Mouse (Mus musculus): ENCODE measurements at regions not wholly inside any gene's neighbourhood (a gene's known extent, or its start where the extent isn't known, plus 50 kb on each side); places are given as distances from the start of the nearest gene placed in this dataset.

DNA sequence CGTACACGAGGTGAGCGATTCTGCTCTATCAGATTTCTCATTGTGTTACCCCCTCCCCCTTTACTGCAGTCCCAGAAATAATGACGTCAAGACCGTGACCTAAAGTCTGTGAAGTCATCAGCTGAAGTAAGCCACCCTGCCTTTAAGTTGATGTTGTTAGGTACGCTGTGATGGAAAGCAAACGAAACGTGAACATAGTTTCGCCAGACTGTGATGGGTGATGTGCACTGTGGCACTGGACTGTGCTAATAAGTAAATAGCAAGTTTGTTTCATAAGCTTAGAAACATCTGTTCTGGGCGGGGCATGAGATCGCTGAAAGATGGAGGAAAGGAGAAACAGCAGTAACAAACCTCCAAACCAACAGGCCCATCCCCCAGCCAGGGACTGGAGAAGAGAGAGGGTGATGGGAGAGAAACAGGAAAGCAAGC lies 64.0 kb upstream of the Rap1b start:
- peaks cover 4% of the 10 kb centered on the region for H3K4me1 ChIP-seq (ENCODE audit: control insufficient read depth, insufficient read depth, low read length)
- H3K9me3 ChIP-seq (replicated peaks; ENCODE audit: control insufficient read depth, low read length) = no peaks in the 10 kb centered on the region
- ATAC-seq (ENCODE audit: insufficient read depth, low FRiP score) = no peak
- H3K9ac ChIP-seq (ENCODE audit: low read length) = no peak overlapping the region
- no peak overlapping the region for H3K4me3 ChIP-seq (replicated peaks; ENCODE audit: low read length)
- no peak overlapping the region for H3K4me2 ChIP-seq (ENCODE audit: low read depth, low read length)
- H3K27ac ChIP-seq (ENCODE audit: low read length) = no peak overlapping the region
- H3K36me3 ChIP-seq (ENCODE audit: control insufficient read depth, insufficient read depth, low read length) = no peaks in the 10 kb centered on the region
- 55% methylated on average over 11 of the region's 11 CpGs for WGBS
- no peaks in the 10 kb centered on the region for H3K27me3 ChIP-seq (ENCODE audit: control insufficient read depth, insufficient read depth, low read length)

DNA sequence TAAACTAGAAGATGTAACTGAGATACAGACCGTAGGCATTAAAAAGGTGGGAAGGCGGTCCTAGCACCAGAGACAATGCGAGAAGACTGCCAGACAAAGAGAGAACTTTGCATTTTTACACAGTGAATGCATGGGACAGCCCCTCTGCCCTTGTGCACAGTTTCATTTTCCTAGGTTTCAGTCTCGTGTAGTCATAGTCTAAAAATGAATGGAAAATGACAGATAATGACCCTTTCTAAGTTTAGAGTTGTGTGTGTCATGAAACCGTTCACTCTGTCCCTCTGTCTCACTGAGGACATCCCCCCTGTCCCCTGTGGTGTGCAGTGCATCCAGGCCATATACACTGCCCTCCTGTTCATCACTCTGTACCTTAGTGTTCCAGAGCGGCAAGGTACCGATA lies 64.6 kb upstream of the Rap1b start:
- Histone ChIP-seq H3K27me3 (ENCODE audit: control insufficient read depth, insufficient read depth, low read length) (no peaks in the 10 kb centered on the region), H3K27ac (ENCODE audit: low read length) (no peak overlapping the region), H3K9me3 (replicated peaks; ENCODE audit: control insufficient read depth, low read length) (no peaks in the 10 kb centered on the region), H3K36me3 (ENCODE audit: control insufficient read depth, insufficient read depth, low read length) (no peaks in the 10 kb centered on the region), H3K4me2 (ENCODE audit: low read depth, low read length) (no peak overlapping the region), H3K4me1 (ENCODE audit: control insufficient read depth, insufficient read depth, low read length) (peaks cover 4% of the 10 kb centered on the region), H3K9ac (ENCODE audit: low read length) (no peak overlapping the region), H3K4me3 (replicated peaks; ENCODE audit: low read length) (no peak overlapping the region)
- 79% methylated on average over 7 of the region's 7 CpGs for WGBS
- ATAC-seq (ENCODE audit: insufficient read depth, low FRiP score) = no peak

DNA sequence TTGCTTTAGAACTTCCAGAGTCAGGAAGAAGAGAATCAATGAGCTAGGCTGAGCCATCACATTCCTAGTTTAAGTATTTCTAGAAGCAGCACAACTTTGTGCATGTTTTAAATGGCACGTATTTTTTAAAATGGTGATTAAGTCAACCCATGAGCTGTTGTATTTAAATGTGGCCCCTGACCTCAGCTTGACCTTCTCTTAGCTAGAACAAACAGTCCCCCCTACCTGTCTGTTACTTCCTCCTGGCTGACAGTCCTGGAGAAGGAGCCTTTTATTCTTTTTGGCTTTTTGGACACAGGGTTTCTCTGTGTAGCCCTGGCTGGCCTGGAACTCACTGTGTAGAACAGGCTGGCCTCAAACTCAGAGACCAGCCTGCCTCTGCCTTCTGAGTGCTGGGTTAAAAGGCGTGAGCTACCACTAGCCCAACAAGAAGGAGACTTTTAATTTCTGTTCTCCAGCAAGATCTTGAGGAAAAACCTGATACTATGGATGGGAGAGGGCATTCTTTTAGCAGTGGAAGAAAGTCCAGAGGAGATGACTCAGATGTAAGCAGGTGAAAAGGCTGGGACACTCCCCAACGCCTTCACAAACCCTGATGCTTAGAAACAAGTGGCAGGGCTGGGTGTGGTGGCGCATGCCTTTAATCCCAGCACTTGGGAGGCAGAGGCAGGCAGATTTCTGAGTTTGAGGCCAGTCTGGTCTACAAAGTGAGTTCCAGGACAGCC lies 69.3 kb upstream of the Rap1b start:
- H3K4me3 ChIP-seq (replicated peaks; ENCODE audit: low read length) = no peak overlapping the region
- no peaks in the 10 kb centered on the region for H3K4me1 ChIP-seq (ENCODE audit: control insufficient read depth, insufficient read depth, low read length)
- H3K27me3 ChIP-seq (ENCODE audit: control insufficient read depth, insufficient read depth, low read length) = no peaks in the 10 kb centered on the region
- ATAC-seq (ENCODE audit: insufficient read depth, low FRiP score) = no peak
- no peaks in the 10 kb centered on the region for H3K36me3 ChIP-seq (ENCODE audit: control insufficient read depth, insufficient read depth, low read length)
- no peak overlapping the region for H3K27ac ChIP-seq (ENCODE audit: low read length)
- 78% methylated on average over 4 of the region's 4 CpGs for WGBS
- H3K9ac ChIP-seq (ENCODE audit: low read length) = no peak overlapping the region
- no peak overlapping the region for H3K4me2 ChIP-seq (ENCODE audit: low read depth, low read length)
- no peaks in the 10 kb centered on the region for H3K9me3 ChIP-seq (replicated peaks; ENCODE audit: control insufficient read depth, low read length)

DNA sequence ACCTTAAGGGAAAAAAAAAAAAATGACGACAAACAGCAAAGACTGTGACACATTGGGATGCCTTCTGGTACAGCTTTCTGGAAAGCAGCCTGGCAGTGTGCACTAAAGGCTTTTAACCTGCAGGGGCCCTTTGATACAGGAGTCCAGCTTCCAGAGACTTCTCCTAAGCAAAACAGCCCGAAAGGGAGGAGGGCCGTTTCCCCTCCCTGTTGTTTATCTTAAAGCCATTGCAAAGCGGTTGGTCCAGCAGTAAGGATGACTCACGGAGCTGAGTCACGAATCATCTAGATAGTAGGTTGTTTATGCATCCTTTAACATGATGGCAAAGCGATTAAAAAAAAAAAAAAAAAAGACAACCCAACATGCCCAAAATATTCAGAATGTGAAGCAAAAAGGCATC lies 70.4 kb upstream of the Rap1b start:
- H3K4me3 ChIP-seq (replicated peaks; ENCODE audit: low read length) = no peak overlapping the region
- H3K27me3 ChIP-seq (ENCODE audit: control insufficient read depth, insufficient read depth, low read length) = no peaks in the 10 kb centered on the region
- no peaks in the 10 kb centered on the region for H3K9me3 ChIP-seq (replicated peaks; ENCODE audit: control insufficient read depth, low read length)
- no peaks in the 10 kb centered on the region for H3K36me3 ChIP-seq (ENCODE audit: control insufficient read depth, insufficient read depth, low read length)
- ATAC-seq (ENCODE audit: insufficient read depth, low FRiP score) = no peak
- H3K27ac ChIP-seq (ENCODE audit: low read length) = no peak overlapping the region
- no peak overlapping the region for H3K9ac ChIP-seq (ENCODE audit: low read length)
- no peak overlapping the region for H3K4me2 ChIP-seq (ENCODE audit: low read depth, low read length)
- H3K4me1 ChIP-seq (ENCODE audit: control insufficient read depth, insufficient read depth, low read length) = no peaks in the 10 kb centered on the region
- 24% methylated on average over 7 of the region's 7 CpGs for WGBS

DNA sequence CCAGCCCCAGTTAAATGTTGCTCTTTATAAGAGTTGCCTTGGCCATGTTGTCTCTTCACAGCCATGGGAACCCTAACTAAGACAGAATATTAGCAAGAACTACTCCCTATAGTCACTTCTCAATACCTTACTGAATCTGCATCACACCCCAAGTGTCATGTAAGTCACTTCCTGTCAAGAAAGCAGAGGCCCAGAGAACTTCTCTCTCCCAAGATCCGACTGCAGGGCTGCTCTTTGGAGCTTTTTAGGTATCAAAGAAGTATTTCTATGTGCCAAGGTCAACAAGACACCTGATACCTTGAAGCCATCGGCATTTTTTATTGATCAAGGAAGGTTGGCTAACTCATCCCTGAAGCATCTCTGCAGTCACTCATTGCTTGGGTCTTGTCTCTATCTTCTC lies 72.0 kb upstream of the Rap1b start:
- no peaks in the 10 kb centered on the region for H3K9me3 ChIP-seq (replicated peaks; ENCODE audit: control insufficient read depth, low read length)
- 73% methylated on average over 2 of the region's 2 CpGs for WGBS
- no peak overlapping the region for H3K4me3 ChIP-seq (replicated peaks; ENCODE audit: low read length)
- no peak overlapping the region for H3K4me2 ChIP-seq (ENCODE audit: low read depth, low read length)
- no peak overlapping the region for H3K9ac ChIP-seq (ENCODE audit: low read length)
- no peak overlapping the region for H3K27ac ChIP-seq (ENCODE audit: low read length)
- no peaks in the 10 kb centered on the region for H3K27me3 ChIP-seq (ENCODE audit: control insufficient read depth, insufficient read depth, low read length)
- H3K4me1 ChIP-seq (ENCODE audit: control insufficient read depth, insufficient read depth, low read length) = no peaks in the 10 kb centered on the region
- H3K36me3 ChIP-seq (ENCODE audit: control insufficient read depth, insufficient read depth, low read length) = no peaks in the 10 kb centered on the region
- ATAC-seq (ENCODE audit: insufficient read depth, low FRiP score) = no peak

DNA sequence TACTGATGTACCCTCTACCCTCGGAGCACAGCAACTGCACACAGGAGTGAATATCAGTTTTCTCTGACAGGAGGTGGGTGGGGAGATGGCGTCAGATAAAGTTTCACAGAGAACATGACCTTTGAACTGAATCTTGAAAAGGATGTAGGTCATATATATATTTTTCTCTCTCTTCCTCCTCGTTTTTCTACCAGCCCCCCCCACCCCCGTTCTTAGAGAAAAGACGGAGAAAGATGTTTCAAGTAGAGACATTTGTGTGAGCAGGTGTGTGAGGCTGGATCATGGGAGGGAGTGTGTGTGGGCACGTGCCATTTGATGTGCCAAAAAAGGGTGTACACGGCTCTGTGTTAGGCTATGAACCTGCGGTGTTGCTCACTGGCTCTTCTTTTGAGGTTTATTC lies 72.8 kb upstream of the Rap1b start:
- Histone ChIP-seq H3K27ac (ENCODE audit: low read length) (no peak overlapping the region), H3K36me3 (ENCODE audit: control insufficient read depth, insufficient read depth, low read length) (no peaks in the 10 kb centered on the region), H3K4me2 (ENCODE audit: low read depth, low read length) (no peak overlapping the region), H3K9me3 (replicated peaks; ENCODE audit: control insufficient read depth, low read length) (no peaks in the 10 kb centered on the region), H3K4me3 (replicated peaks; ENCODE audit: low read length) (no peak overlapping the region), H3K27me3 (ENCODE audit: control insufficient read depth, insufficient read depth, low read length) (no peaks in the 10 kb centered on the region), H3K4me1 (ENCODE audit: control insufficient read depth, insufficient read depth, low read length) (no peaks in the 10 kb centered on the region), H3K9ac (ENCODE audit: low read length) (no peak overlapping the region)
- WGBS = 62% methylated on average over 8 of the region's 8 CpGs
- ATAC-seq (ENCODE audit: insufficient read depth, low FRiP score) = no peak

DNA sequence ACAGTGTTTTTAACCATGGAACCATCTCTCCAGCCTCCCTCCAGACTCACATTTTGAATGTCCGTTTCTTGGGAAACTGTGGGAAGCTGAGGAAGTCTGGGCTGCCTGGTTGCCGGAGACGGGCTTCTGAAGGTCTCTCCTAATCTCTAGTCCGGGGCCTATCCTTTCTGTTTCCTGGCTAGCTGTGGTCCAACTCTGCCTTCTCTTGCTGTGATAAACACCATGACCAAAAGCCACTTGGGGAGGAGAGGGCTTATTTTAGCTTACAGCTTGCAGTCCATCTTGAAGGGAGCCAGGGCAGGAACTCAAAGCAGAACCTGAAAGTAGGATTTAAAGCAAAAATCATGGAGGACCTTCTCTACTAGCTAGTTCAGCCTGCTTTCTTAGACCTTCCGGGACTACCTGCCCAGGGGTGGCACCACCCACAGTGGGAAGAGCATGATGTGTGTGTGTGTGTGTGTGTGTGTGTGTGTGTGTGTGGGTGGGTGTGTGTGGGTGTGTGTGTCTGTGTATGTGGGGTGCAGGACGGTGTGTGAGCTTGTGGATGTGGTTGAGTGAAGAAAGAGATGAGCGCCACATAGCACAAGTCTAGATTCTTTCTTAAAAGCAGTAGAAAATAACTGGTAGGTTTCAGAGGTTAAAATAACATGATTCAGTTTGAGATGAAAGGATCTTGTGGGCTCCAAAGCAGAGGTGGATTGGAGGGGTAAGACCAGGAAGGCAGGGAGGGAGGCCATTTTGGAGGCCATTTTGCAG lies 73.5 kb upstream of the Rap1b start:
- no peaks in the 10 kb centered on the region for H3K9me3 ChIP-seq (replicated peaks; ENCODE audit: control insufficient read depth, low read length)
- WGBS = 88% methylated on average over 7 of the region's 7 CpGs
- H3K4me2 ChIP-seq (ENCODE audit: low read depth, low read length) = no peak overlapping the region

DNA sequence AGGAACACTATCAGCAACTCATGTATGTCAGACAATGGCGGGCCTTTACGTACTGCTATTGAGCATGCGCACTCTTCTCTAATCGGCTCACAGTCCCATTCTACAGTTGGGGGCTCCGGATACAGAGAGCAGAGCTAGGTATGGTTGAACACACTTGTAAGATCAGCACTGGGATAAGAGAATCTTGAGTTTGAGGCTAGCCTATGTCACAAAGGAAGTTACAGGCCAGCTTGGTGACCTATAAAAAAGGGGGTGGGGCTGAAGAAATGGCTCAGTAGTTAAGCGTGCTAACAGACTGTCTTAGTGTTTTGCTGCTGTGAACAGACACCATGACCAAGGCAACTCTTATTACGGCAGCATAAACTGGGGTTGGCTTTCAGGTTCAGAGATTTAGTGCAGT lies 79.4 kb upstream of the Rap1b start:
- ATAC-seq (ENCODE audit: insufficient read depth, low FRiP score) = no peak

More for the DNA sequence above, 73.5 kb upstream of the Rap1b start:
- H3K9ac ChIP-seq (ENCODE audit: low read length) = no peak overlapping the region
- no peaks in the 10 kb centered on the region for H3K36me3 ChIP-seq (ENCODE audit: control insufficient read depth, insufficient read depth, low read length)
- ATAC-seq (ENCODE audit: insufficient read depth, low FRiP score) = no peak
- no peak overlapping the region for H3K4me3 ChIP-seq (replicated peaks; ENCODE audit: low read length)
- no peaks in the 10 kb centered on the region for H3K4me1 ChIP-seq (ENCODE audit: control insufficient read depth, insufficient read depth, low read length)
- no peaks in the 10 kb centered on the region for H3K27me3 ChIP-seq (ENCODE audit: control insufficient read depth, insufficient read depth, low read length)
- no peak overlapping the region for H3K27ac ChIP-seq (ENCODE audit: low read length)

DNA sequence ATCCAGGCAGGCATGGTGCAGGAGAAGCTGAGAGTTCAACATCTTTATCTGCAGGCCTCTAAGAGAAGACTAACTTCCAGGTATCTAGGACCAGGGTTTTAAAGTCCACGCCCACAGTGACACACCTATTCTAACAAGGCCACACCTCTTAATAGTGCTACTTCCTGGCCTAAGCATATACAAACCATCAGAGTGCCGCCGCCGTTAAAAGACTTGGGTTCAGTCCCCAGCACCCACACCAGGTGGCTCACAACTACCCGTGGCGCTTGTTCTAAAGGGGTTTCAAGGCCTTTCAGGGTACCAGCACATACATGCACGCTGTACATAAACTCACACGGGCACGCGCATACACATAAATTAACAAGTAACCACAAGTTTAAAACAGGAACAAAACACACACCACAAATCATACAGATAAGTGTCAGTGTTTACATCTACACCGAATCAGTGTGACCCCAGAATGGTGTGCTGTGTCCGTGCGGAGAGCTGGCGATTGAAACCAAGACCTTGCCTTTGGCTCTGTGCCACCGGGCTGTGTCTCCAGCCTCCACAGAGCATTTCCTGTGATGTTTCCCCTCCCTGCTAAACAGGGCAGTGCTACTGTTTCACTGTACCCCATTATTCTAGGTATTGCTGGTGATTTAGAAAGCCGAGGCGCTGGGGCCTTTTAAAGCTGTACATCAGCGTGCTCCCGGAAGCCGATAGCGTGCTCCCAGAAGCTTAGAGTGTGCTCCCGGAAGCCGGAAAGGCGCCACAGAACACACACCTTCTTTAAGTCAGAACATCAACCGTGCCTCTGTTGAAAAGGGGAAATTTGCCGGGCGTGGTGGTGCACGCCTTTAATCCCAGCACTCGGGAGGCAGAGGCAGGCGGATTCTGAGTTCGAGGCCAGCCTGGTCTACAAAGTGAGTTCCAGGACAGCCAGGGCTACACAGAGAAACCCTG lies 80.0 kb upstream of the Rap1b start:
- no peak overlapping the region for H3K9ac ChIP-seq (ENCODE audit: low read length)
- H3K4me3 ChIP-seq (replicated peaks; ENCODE audit: low read length) = no peak overlapping the region
- no peaks in the 10 kb centered on the region for H3K9me3 ChIP-seq (replicated peaks; ENCODE audit: control insufficient read depth, low read length)
- no peak for ATAC-seq (ENCODE audit: insufficient read depth, low FRiP score)
- H3K36me3 ChIP-seq (ENCODE audit: control insufficient read depth, insufficient read depth, low read length) = no peaks in the 10 kb centered on the region
- no peak overlapping the region for H3K4me2 ChIP-seq (ENCODE audit: low read depth, low read length)
- H3K27me3 ChIP-seq (ENCODE audit: control insufficient read depth, insufficient read depth, low read length) = no peaks in the 10 kb centered on the region
- H3K27ac ChIP-seq (ENCODE audit: low read length) = no peak overlapping the region
- WGBS = 85% methylated on average over 31 of the region's 31 CpGs
- H3K4me1 ChIP-seq (ENCODE audit: control insufficient read depth, insufficient read depth, low read length) = no peaks in the 10 kb centered on the region

More for the DNA sequence above, 79.4 kb upstream of the Rap1b start:
- no peaks in the 10 kb centered on the region for H3K4me1 ChIP-seq (ENCODE audit: control insufficient read depth, insufficient read depth, low read length)
- H3K4me2 ChIP-seq (ENCODE audit: low read depth, low read length) = no peak overlapping the region
- no peak overlapping the region for H3K9ac ChIP-seq (ENCODE audit: low read length)
- H3K27me3 ChIP-seq (ENCODE audit: control insufficient read depth, insufficient read depth, low read length) = no peaks in the 10 kb centered on the region
- no peak overlapping the region for H3K4me3 ChIP-seq (replicated peaks; ENCODE audit: low read length)
- H3K27ac ChIP-seq (ENCODE audit: low read length) = no peak overlapping the region
- 95% methylated on average over 7 of the region's 7 CpGs for WGBS
- no peaks in the 10 kb centered on the region for H3K9me3 ChIP-seq (replicated peaks; ENCODE audit: control insufficient read depth, low read length)
- no peaks in the 10 kb centered on the region for H3K36me3 ChIP-seq (ENCODE audit: control insufficient read depth, insufficient read depth, low read length)

All from stomach, embryonic 16.5 days (tissue).